Mouse (Mus musculus) C2C12 (cell line): ENCODE measurements around the gene Prrg4.

Experiments
- CEBPB ChIP-seq: IDR thresholded peaks from one replicate; pipeline ENCODE4 v1.6.1; 2011; ENCODE audit warnings: low read depth, mild to moderate bottlenecking, control low read depth, moderate library complexity
- CTCF ChIP-seq: IDR thresholded peaks from one replicate; pipeline ENCODE4 v1.5.1; 2011; ENCODE audit not compliant: control insufficient read depth, insufficient read depth, insufficient read length
- FOSL1 ChIP-seq: IDR thresholded peaks from one replicate; pipeline ENCODE4 v1.8.0; 2011; ENCODE audit warnings: mild to moderate bottlenecking, low read length; ENCODE audit not compliant: poor library complexity, insufficient read depth, severe bottlenecking
- MAX ChIP-seq: IDR thresholded peaks from one replicate; pipeline ENCODE4 v1.6.1; 2011; ENCODE audit warnings: mild to moderate bottlenecking, control low read depth
- MYOD1 ChIP-seq: IDR thresholded peaks from one replicate; pipeline ENCODE4 v1.6.1; 2011; ENCODE audit warnings: low read depth; ENCODE audit not compliant: control insufficient read depth, insufficient read length
- MYOG ChIP-seq: IDR thresholded peaks from one replicate; pipeline ENCODE4 v1.6.1; 2011; ENCODE audit not compliant: control insufficient read depth, insufficient read length; ENCODE audit errors: extremely low read depth
- USF1 ChIP-seq: IDR thresholded peaks from one replicate; pipeline ENCODE4 v1.6.1; 2011; ENCODE audit warnings: low read depth, mild to moderate bottlenecking, control low read depth, moderate library complexity

GRCm38 (mm10) chr2:104826191-104826590 lies 23.5 kb downstream of the Prrg4 start:
- no peak for TF ChIP-seq CTCF
- TF ChIP-seq MYOD1, result no peak
- TF ChIP-seq MAX, result no peak
- TF ChIP-seq MYOG, result no peak
- no peak for TF ChIP-seq USF1
- no peak for TF ChIP-seq CEBPB
- TF ChIP-seq FOSL1, result no peak
